Mouse (Mus musculus): ENCODE data around the gene Best2. TPM values are rescaled to one million over a fixed set of nuclear protein-coding genes. Genes with fewer than 3 reads are reported as not detected.

The Best2 gene
- total and polyA plus RNA-seq, 2 experiments, result 0.06 TPM; not detected in 1

DNA sequence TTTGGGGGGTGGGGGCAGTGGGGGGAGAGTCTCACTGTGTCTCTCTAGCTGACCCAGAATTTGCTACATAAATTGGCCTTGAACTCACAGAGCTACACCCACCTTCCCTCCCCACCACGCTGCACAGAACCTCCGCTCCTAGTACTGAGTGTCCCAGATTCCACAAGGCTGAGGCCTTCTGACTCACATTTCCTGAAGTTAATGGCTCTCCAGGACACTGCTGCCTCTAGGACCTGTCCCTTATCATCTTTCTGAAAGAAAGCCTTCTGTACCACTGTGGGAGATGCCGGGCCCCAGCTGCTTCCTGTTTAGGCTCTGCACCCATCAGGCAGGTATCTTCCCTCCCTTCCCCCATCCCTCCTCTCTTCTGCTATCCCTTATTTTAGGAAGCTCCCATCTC lies 47.7 kb downstream of the Best2 start:
- peaks cover 14% of the 10 kb centered on the region for H3K4me1 ChIP-seq (ENCODE audit: control insufficient read depth, insufficient read depth, low read length)
- TF ChIP-seq POLR2A (IDR thresholded peaks at IDR 0.05; ENCODE audit: extremely low read depth, insufficient read depth, low read length), result no peak
- no peak for TF ChIP-seq CTCF (IDR thresholded peaks at IDR 0.05; ENCODE audit: low read depth, low read length)
- H3K79me2 ChIP-seq (ENCODE audit: control insufficient read depth, insufficient read depth, low read length), result no peaks in the 10 kb centered on the region
- no peak overlapping the region for H3K9ac ChIP-seq (ENCODE audit: low read depth, low read length)
- H3K27ac ChIP-seq (replicated peaks; ENCODE audit: insufficient read depth, low read depth, low read length), result no peak overlapping the region
- H3K27me3 ChIP-seq (ENCODE audit: control insufficient read depth, insufficient read depth, low read length), result no peaks in the 10 kb centered on the region
- WGBS, result 34% methylated on average over 3 of the region's 3 CpGs
- peaks cover under 1% of the 10 kb centered on the region; the same call in 1 of the 2 replicates for H3K36me3 ChIP-seq (ENCODE audit: control insufficient read depth, insufficient read depth, low read length)
- H3K4me3 ChIP-seq (ENCODE audit: insufficient read depth, low read depth, low read length), result no peak overlapping the region
- DNase-seq (ENCODE audit: extremely low read depth, low read depth, low spot score), result no peak

DNA sequence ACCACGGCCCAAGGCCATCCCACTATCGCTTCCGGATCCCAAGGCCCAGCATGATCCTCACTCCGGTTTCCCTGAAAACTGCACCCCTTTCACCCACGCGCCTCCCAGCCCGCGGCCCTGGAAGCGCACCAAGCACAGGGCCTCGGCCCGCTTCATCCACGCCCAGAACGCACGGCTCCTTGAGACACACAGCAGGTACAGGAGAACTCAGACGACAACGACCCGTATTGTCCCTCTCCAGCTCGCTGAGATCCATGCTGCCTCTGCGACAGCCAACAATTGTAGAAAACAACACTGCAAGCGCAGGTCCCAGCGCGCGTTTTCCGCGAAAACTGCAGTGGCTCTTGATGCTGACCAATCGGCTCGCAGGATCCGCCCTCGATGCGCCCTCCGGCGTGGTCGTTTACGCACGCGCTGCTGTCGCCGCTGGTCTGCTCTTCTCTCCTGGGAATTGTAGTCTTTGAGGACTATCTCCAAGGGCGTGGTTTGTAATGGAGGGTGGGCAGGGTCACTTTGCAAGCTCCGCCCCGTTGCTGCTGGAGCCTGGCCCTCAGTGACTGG lies 48.5 kb downstream of the Best2 start:
- peaks cover 14% of the 10 kb centered on the region for H3K4me1 ChIP-seq (ENCODE audit: control insufficient read depth, insufficient read depth, low read length)
- H3K4me3 ChIP-seq (ENCODE audit: insufficient read depth, low read depth, low read length), result peak overlapping the region; percentile 69
- no peaks in the 10 kb centered on the region for H3K27me3 ChIP-seq (ENCODE audit: control insufficient read depth, insufficient read depth, low read length)
- DNase-seq (ENCODE audit: extremely low read depth, low read depth, low spot score), result peak; percentile 94
- peak overlapping the region; percentile 51 for H3K27ac ChIP-seq (replicated peaks; ENCODE audit: insufficient read depth, low read depth, low read length)
- no peaks in the 10 kb centered on the region for H3K36me3 ChIP-seq (ENCODE audit: control insufficient read depth, insufficient read depth, low read length)
- H3K79me2 ChIP-seq (ENCODE audit: control insufficient read depth, insufficient read depth, low read length), result no peaks in the 10 kb centered on the region
- TF ChIP-seq CTCF (IDR thresholded peaks at IDR 0.05; ENCODE audit: low read depth, low read length) (no peak), POLR2A (IDR thresholded peaks at IDR 0.05; ENCODE audit: extremely low read depth, insufficient read depth, low read length) (peak; percentile 48; the same call in 1 of the 2 replicates)
- under 1% methylated on average over 41 of the region's 41 CpGs for WGBS
- H3K9ac ChIP-seq (ENCODE audit: low read depth, low read length), result peak overlapping the region; percentile 61

DNA sequence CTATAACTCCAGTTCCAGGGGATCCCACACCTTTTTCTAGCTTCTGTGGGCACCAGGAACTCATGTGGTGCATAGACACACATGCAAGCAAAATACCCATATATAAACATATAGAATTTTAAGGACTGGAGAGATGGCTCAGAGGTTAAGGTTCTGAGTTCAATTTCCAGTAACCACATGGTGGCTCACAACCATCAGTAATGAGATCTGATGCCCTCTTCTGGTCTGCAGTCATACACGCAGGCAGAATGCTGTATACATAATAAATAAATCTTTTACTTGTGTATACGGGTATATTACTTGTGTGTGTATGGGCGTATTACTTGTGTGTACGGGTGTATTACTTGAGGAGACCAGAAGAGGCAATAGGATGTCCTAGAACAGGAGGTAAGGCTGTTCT lies 50.4 kb downstream of the Best2 start:
- Histone ChIP-seq H3K9ac (ENCODE audit: low read depth, low read length) (no peak overlapping the region), H3K27ac (replicated peaks; ENCODE audit: insufficient read depth, low read depth, low read length) (no peak overlapping the region), H3K27me3 (ENCODE audit: control insufficient read depth, insufficient read depth, low read length) (no peaks in the 10 kb centered on the region), H3K4me3 (ENCODE audit: insufficient read depth, low read depth, low read length) (no peak overlapping the region), H3K4me1 (ENCODE audit: control insufficient read depth, insufficient read depth, low read length) (peaks cover 15% of the 10 kb centered on the region), H3K36me3 (ENCODE audit: control insufficient read depth, insufficient read depth, low read length) (no peaks in the 10 kb centered on the region), H3K79me2 (ENCODE audit: control insufficient read depth, insufficient read depth, low read length) (no peaks in the 10 kb centered on the region)
- no peak for DNase-seq (ENCODE audit: extremely low read depth, low read depth, low spot score)
- TF ChIP-seq POLR2A (IDR thresholded peaks at IDR 0.05; ENCODE audit: extremely low read depth, insufficient read depth, low read length), result no peak
- no peak for TF ChIP-seq CTCF (IDR thresholded peaks at IDR 0.05; ENCODE audit: low read depth, low read length)
- 82% methylated on average over 4 of the region's 4 CpGs for WGBS

DNA sequence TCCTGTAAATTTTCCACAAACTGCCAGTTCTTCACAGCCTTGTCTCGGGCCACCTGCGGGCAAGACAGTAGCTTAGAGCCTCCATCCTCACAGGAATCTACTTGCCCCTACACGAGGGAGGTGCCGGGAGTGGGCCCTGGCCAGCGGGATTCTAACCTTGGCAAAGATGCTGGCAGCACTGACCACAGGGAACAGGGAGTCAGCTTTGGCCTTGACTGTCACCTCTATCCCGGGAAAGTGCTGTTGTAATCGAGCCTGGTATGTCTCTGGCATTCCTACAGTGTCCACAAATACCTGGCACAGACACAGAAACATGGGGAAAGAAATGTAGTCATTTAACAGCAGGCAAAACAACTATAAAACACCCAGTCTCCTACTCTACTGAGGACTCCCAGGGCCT lies 54.5 kb downstream of the Best2 start:
- Histone ChIP-seq H3K4me3 (ENCODE audit: insufficient read depth, low read depth, low read length) (no peak overlapping the region), H3K9ac (ENCODE audit: low read depth, low read length) (peak overlapping the region; percentile 60), H3K36me3 (ENCODE audit: control insufficient read depth, insufficient read depth, low read length) (no peaks in the 10 kb centered on the region), H3K27ac (replicated peaks; ENCODE audit: insufficient read depth, low read depth, low read length) (peak overlapping the region; percentile 82), H3K27me3 (ENCODE audit: control insufficient read depth, insufficient read depth, low read length) (no peaks in the 10 kb centered on the region), H3K4me1 (ENCODE audit: control insufficient read depth, insufficient read depth, low read length) (peaks cover 7% of the 10 kb centered on the region; the same call in 1 of the 2 replicates), H3K79me2 (ENCODE audit: control insufficient read depth, insufficient read depth, low read length) (no peaks in the 10 kb centered on the region)
- DNase-seq (ENCODE audit: extremely low read depth, low read depth, low spot score), result peak; percentile 93
- 37% methylated on average over 7 of the region's 7 CpGs for WGBS
- TF ChIP-seq POLR2A (IDR thresholded peaks at IDR 0.05; ENCODE audit: extremely low read depth, insufficient read depth, low read length), result no peak

Other genes starting within 250 kb of the Best2 start
- gene Nfix, start 214.2 kb downstream of the Best2 start, total RNA-seq (2014; rRNA removed), result 20.7 and 27.5 TPM in 2 replicates
- gene Nfix, start 214.2 kb downstream of the Best2 start, polyA plus RNA-seq (2012; rRNA removed), result 32.9 and 34.4 TPM in 2 replicates
- gene Dand5, start 191.7 kb downstream of the Best2 start, total RNA-seq (2014; rRNA removed), result 0.94 and 1.8 TPM in 2 replicates
- gene Dand5, start 191.7 kb downstream of the Best2 start, polyA plus RNA-seq (2012; rRNA removed), result 2.0 and 2.6 TPM in 2 replicates
- gene Gadd45gip1, start 183.0 kb downstream of the Best2 start, total RNA-seq (2014; rRNA removed), result 26.7 and 28.1 TPM in 2 replicates
- gene Gadd45gip1, start 183.0 kb downstream of the Best2 start, polyA plus RNA-seq (2012; rRNA removed), result 29.8 and 34.2 TPM in 2 replicates
- 28.2 and 40.7 TPM in 2 replicates for gene Rad23a, start 173.9 kb downstream of the Best2 start, total RNA-seq (2014; rRNA removed)
- gene Rad23a, start 173.9 kb downstream of the Best2 start, polyA plus RNA-seq (2012; rRNA removed), result 52.0 and 68.4 TPM in 2 replicates
- 411 and 458 TPM in 2 replicates for gene Calr, start 167.6 kb downstream of the Best2 start, total RNA-seq (2014; rRNA removed)
- 308 and 349 TPM in 2 replicates for gene Calr, start 167.6 kb downstream of the Best2 start, polyA plus RNA-seq (2012; rRNA removed)
- gene Farsa, start 157.5 kb downstream of the Best2 start, total RNA-seq (2014; rRNA removed), result 11.0 and 13.6 TPM in 2 replicates
- gene Farsa, start 157.5 kb downstream of the Best2 start, polyA plus RNA-seq (2012; rRNA removed), result 24.1 and 32.4 TPM in 2 replicates
- gene Syce2, start 142.4 kb downstream of the Best2 start, total RNA-seq (2014; rRNA removed), result 1.1 and 1.6 TPM in 2 replicates
- gene Syce2, start 142.4 kb downstream of the Best2 start, polyA plus RNA-seq (2012; rRNA removed), result 0.92 and 1.0 TPM in 2 replicates
- 461 and 560 TPM in 2 replicates for gene Gcdh, start 120.6 kb downstream of the Best2 start, total RNA-seq (2014; rRNA removed)
- gene Gcdh, start 120.6 kb downstream of the Best2 start, polyA plus RNA-seq (2012; rRNA removed), result 1,882 and 2,081 TPM in 2 replicates
- gene Klf1, start 112.6 kb downstream of the Best2 start, total RNA-seq (2014; rRNA removed), result 4.8 and 5.8 TPM in 2 replicates
- gene Klf1, start 112.6 kb downstream of the Best2 start, polyA plus RNA-seq (2012; rRNA removed), result 5.2 and 6.6 TPM in 2 replicates
- gene Dnase2a, start 106.0 kb downstream of the Best2 start, total RNA-seq (2014; rRNA removed), result 13.0 and 16.1 TPM in 2 replicates
- gene Dnase2a, start 106.0 kb downstream of the Best2 start, polyA plus RNA-seq (2012; rRNA removed), result 16.1 and 20.0 TPM in 2 replicates
- 0.09 and 0.13 TPM in 2 replicates for gene Mast1, start 77.2 kb downstream of the Best2 start, total RNA-seq (2014; rRNA removed)
- 0.25 and 0.43 TPM in 2 replicates for gene Mast1, start 77.2 kb downstream of the Best2 start, polyA plus RNA-seq (2012; rRNA removed)
- gene Rtbdn, start 67.5 kb downstream of the Best2 start, total RNA-seq (2014; rRNA removed), result not detected in 2 replicates
- gene Rtbdn, start 67.5 kb downstream of the Best2 start, polyA plus RNA-seq (2012; rRNA removed), result not detected in 2 replicates
- not detected in 2 replicates for gene Gm49661, start 45.1 kb downstream of the Best2 start, total RNA-seq (2014; rRNA removed)
- 1.0 TPM in 1 of 2 replicates, not detected in the other for gene Gm49661, start 45.1 kb downstream of the Best2 start, polyA plus RNA-seq (2012; rRNA removed)
- gene Prdx2, start 44.9 kb downstream of the Best2 start, total RNA-seq (2014; rRNA removed), result 135 and 157 TPM in 2 replicates
- 110 and 142 TPM in 2 replicates for gene Prdx2, start 44.9 kb downstream of the Best2 start, polyA plus RNA-seq (2012; rRNA removed)
- gene Rnaseh2a, start 44.8 kb downstream of the Best2 start, total RNA-seq (2014; rRNA removed), result 17.1 and 24.5 TPM in 2 replicates
- 25.6 and 28.3 TPM in 2 replicates for gene Rnaseh2a, start 44.8 kb downstream of the Best2 start, polyA plus RNA-seq (2012; rRNA removed)
- 29.5 and 45.6 TPM in 2 replicates for gene Junb, start 35.8 kb downstream of the Best2 start, total RNA-seq (2014; rRNA removed)
- 12.3 and 17.9 TPM in 2 replicates for gene Junb, start 35.8 kb downstream of the Best2 start, polyA plus RNA-seq (2012; rRNA removed)
- gene Hook2, start 23.9 kb downstream of the Best2 start, total RNA-seq (2014; rRNA removed), result 12.4 and 14.2 TPM in 2 replicates
- gene Hook2, start 23.9 kb downstream of the Best2 start, polyA plus RNA-seq (2012; rRNA removed), result 9.6 and 12.5 TPM in 2 replicates
- gene Asna1, start 10.8 kb upstream of the Best2 start, total RNA-seq (2014; rRNA removed), result 30.3 and 33.8 TPM in 2 replicates
- 60.0 and 71.6 TPM in 2 replicates for gene Asna1, start 10.8 kb upstream of the Best2 start, polyA plus RNA-seq (2012; rRNA removed)
- gene Trir, start 12.3 kb upstream of the Best2 start, total RNA-seq (2014; rRNA removed), result 83.2 and 94.1 TPM in 2 replicates
- 69.5 and 80.8 TPM in 2 replicates for gene Trir, start 12.3 kb upstream of the Best2 start, polyA plus RNA-seq (2012; rRNA removed)
- 15.4 and 23.3 TPM in 2 replicates for gene Tnpo2, start 22.4 kb upstream of the Best2 start, total RNA-seq (2014; rRNA removed)
- 28.8 and 33.1 TPM in 2 replicates for gene Tnpo2, start 22.4 kb upstream of the Best2 start, polyA plus RNA-seq (2012; rRNA removed)
- gene Fbxw9, start 45.5 kb upstream of the Best2 start, total RNA-seq (2014; rRNA removed), result 19.9 and 21.9 TPM in 2 replicates
- gene Fbxw9, start 45.5 kb upstream of the Best2 start, polyA plus RNA-seq (2012; rRNA removed), result 55.2 and 75.4 TPM in 2 replicates
- gene Gm5741, start 53.5 kb upstream of the Best2 start, total RNA-seq (2014; rRNA removed), result not detected in 2 replicates
- 0.70 TPM in 1 of 2 replicates, not detected in the other for gene Gm5741, start 53.5 kb upstream of the Best2 start, polyA plus RNA-seq (2012; rRNA removed)
- gene Dhps, start 57.2 kb upstream of the Best2 start, total RNA-seq (2014; rRNA removed), result 14.8 and 15.1 TPM in 2 replicates
- gene Dhps, start 57.2 kb upstream of the Best2 start, polyA plus RNA-seq (2012; rRNA removed), result 14.4 and 20.6 TPM in 2 replicates
- gene Wdr83os, start 66.2 kb upstream of the Best2 start, total RNA-seq (2014; rRNA removed), result 26.3 and 33.0 TPM in 2 replicates
- gene Wdr83os, start 66.2 kb upstream of the Best2 start, polyA plus RNA-seq (2012; rRNA removed), result 111 and 126 TPM in 2 replicates
- gene Wdr83, start 66.8 kb upstream of the Best2 start, total RNA-seq (2014; rRNA removed), result 12.2 and 15.5 TPM in 2 replicates
- gene Wdr83, start 66.8 kb upstream of the Best2 start, polyA plus RNA-seq (2012; rRNA removed), result 22.5 and 26.2 TPM in 2 replicates
- 57.2 and 70.4 TPM in 2 replicates for gene Man2b1, start 68.7 kb upstream of the Best2 start, total RNA-seq (2014; rRNA removed)
- gene Man2b1, start 68.7 kb upstream of the Best2 start, polyA plus RNA-seq (2012; rRNA removed), result 51.5 and 69.5 TPM in 2 replicates
- gene Zfp791, start 108.6 kb upstream of the Best2 start, total RNA-seq (2014; rRNA removed), result 2.7 and 2.8 TPM in 2 replicates
- 0.38 and 0.49 TPM in 2 replicates for gene Zfp791, start 108.6 kb upstream of the Best2 start, polyA plus RNA-seq (2012; rRNA removed)
- not detected in 2 replicates for gene Cks1brt, start 137.4 kb upstream of the Best2 start, total RNA-seq (2014; rRNA removed)
- not detected in 2 replicates for gene Cks1brt, start 137.4 kb upstream of the Best2 start, polyA plus RNA-seq (2012; rRNA removed)
- not detected in 2 replicates for gene Olfr371, start 211.5 kb upstream of the Best2 start, total RNA-seq (2014; rRNA removed)
- not detected in 2 replicates for gene Olfr371, start 211.5 kb upstream of the Best2 start, polyA plus RNA-seq (2012; rRNA removed)